Mouse (Mus musculus) hematopoietic stem cell, adult 5-6 weeks (primary cell): ENCODE measurements at regions not wholly inside any gene's neighbourhood (a gene's known extent, or its start where the extent isn't known, plus 50 kb on each side); places are given as distances from the start of the nearest gene placed in this dataset.

Experiments
- ATAC-seq, 2 experiments: fragments of 125-278 bp in 1 of 2; replicated peaks in 1 of 2; 2 replicates each; pipeline ENCODE4 v1.8.0; 2016 to 2017; ENCODE audit warnings: inconsistent platforms in 2 of 2, mild to moderate bottlenecking in 2 of 2, moderate number of reproducible peaks in 2 of 2, low read depth in 1 of 2, moderate TSS enrichment in 1 of 2; ENCODE audit not compliant: low FRiP score in 2 of 2, poor library complexity in 2 of 2, severe bottlenecking in 2 of 2, insufficient read depth in 1 of 2, low TSS enrichment in 1 of 2

DNA sequence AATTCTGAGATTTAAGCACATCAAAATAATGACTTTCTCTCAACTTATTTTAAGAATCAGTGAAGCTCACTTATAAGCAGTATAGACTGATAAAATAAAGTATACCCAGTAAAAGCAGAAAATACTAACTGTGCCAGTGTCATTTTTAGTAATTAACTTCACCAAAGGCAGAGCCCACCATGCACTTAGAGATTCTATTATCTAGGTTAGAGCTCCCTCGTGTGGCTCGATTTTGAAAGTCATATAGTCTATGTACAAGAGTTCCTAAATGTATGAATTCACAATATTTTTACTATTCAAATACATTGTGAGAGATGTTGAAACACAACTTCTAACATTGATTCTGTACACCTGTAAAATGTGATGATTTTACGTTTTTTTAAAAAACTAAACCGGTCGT, 589.3 kb downstream of the Kcnj3 start:
- peak in 1 of 2 experiments; percentile 65; a peak in 1 of 4 replicates for ATAC-seq

DNA sequence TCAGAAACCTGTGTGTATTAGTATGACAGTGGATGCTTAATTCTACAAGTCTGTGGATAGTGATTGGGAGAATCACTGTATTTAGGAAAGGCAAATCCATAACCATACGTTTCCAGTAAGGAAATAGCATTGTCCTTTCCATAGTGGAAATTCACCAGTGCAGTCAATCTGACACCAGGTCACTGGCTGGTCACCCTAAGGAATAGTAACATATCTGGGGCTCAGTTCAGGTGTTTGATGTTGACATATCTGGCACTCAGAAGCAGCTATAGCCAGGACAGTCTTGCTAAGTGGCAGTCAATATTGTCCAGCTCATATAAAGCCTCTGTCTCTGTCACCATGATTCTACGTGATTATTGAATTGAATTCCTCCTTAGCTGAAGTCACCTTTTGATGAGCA, 593.2 kb downstream of the Kcnj3 start:
- ATAC-seq, result no peak
